Mouse (Mus musculus) CH12.LX (cell line): ENCODE results near the gene Slc7a11. TPM values are rescaled to one million over a fixed set of nuclear protein-coding genes. Genes with fewer than 3 reads are reported as not detected.

Source experiments
- DNase-seq: peaks from one replicate; pipeline ENCODE4 v3.0.0-alpha.2; 2013; ENCODE audit errors: extremely low read depth
- H3K27ac ChIP-seq: 2 replicates; pipeline ENCODE4 v1.5.1; 2012; ENCODE audit warnings: low read depth, mild to moderate bottlenecking, control low read depth, moderate library complexity; ENCODE audit not compliant: insufficient read depth
- H3K27me3 ChIP-seq: replicated peaks from 2 replicates; pipeline ENCODE3; 2012; ENCODE audit warnings: inconsistent platforms
- H3K36me3 ChIP-seq, 2 experiments: replicated peaks in 1 of 2; 2 replicates each; pipeline versions ENCODE3 to v1.6.1; 2012; ENCODE audit warnings: inconsistent platforms in 1 of 2, low read length in 1 of 2, mild to moderate bottlenecking in 1 of 2, mixed read lengths in 1 of 2, moderate library complexity in 1 of 2; ENCODE audit not compliant: control insufficient read depth in 1 of 2, insufficient read depth in 1 of 2
- H3K4me1 ChIP-seq, 2 experiments: 2 replicates each; pipeline ENCODE4 v1.6.1; 2012; ENCODE audit warnings: inconsistent platforms in 1 of 2, moderate library complexity in 1 of 2; ENCODE audit not compliant: insufficient read depth in 2 of 2, control insufficient read depth in 1 of 2
- H3K4me2 ChIP-seq: 2 replicates; pipeline ENCODE4 v1.6.1; 2012; ENCODE audit warnings: low read depth, mild to moderate bottlenecking, control low read depth; ENCODE audit not compliant: poor library complexity, insufficient read depth, severe bottlenecking
- H3K4me3 ChIP-seq, 3 experiments: fragments of 150-350 bp in 1 of 3; sonication (generic) in 1 of 3; replicated peaks in 1 of 3; 2 replicates each; pipeline versions ENCODE3 to v1.5.1; 2011 to 2012; ENCODE audit warnings: low read depth in 2 of 3, low read length in 2 of 3, mild to moderate bottlenecking in 2 of 3, moderate library complexity in 2 of 3, control low read depth in 1 of 3, improper control_type of control experiment in 1 of 3, inconsistent platforms in 1 of 3, mixed read lengths in 1 of 3; ENCODE audit not compliant: poor library complexity in 1 of 3
- H3K79me2 ChIP-seq: replicated peaks from 2 replicates; pipeline ENCODE4 v1.6.1; 2012; ENCODE audit warnings: mild to moderate bottlenecking, moderate library complexity; ENCODE audit not compliant: control insufficient read depth, poor library complexity, insufficient read depth, severe bottlenecking; ENCODE audit errors: extremely low read depth
- H3K9ac ChIP-seq: 2 replicates; pipeline ENCODE4 v1.6.1; 2012; ENCODE audit warnings: low read depth, mild to moderate bottlenecking, control low read depth, moderate library complexity; ENCODE audit not compliant: insufficient read depth
- H3K9me3 ChIP-seq: replicated peaks from 2 replicates; pipeline ENCODE3; 2012; ENCODE audit warnings: low read length, inconsistent platforms, mixed read lengths
- CHD2 ChIP-seq: IDR thresholded peaks from 2 replicates; pipeline ENCODE4 v1.6.1; 2011; ENCODE audit warnings: low read length, improper control_type of control experiment
- E2F4 ChIP-seq: IDR thresholded peaks from 2 replicates; pipeline ENCODE4 v1.6.1; 2011; ENCODE audit warnings: low read depth, low read length, improper control_type of control experiment; ENCODE audit not compliant: insufficient replicate concordance
- EP300 ChIP-seq: IDR thresholded peaks from 2 replicates; pipeline ENCODE4 v1.6.1; 2011; ENCODE audit warnings: low read length, improper control_type of control experiment
- GABPA ChIP-seq: IDR thresholded peaks from 2 replicates; pipeline ENCODE4 v1.6.1; 2012; ENCODE audit warnings: low read depth, low read length, improper control_type of control experiment, inconsistent platforms; ENCODE audit not compliant: insufficient replicate concordance
- HCFC1 ChIP-seq: IDR thresholded peaks from 2 replicates; pipeline ENCODE4 v1.6.1; 2012; ENCODE audit warnings: low read depth, mild to moderate bottlenecking, inconsistent platforms, low read length, improper control_type of control experiment
- IRF4 ChIP-seq: IDR thresholded peaks from 2 replicates; pipeline ENCODE4 v1.6.1; 2014; ENCODE audit warnings: low read depth, mild to moderate bottlenecking, inconsistent platforms, low read length, improper control_type of control experiment
- JUN ChIP-seq: IDR thresholded peaks from 2 replicates; pipeline ENCODE4 v1.6.1; 2011; ENCODE audit warnings: low read depth, mild to moderate bottlenecking, low read length, improper control_type of control experiment, moderate library complexity; ENCODE audit not compliant: insufficient read depth
- MAX ChIP-seq: IDR thresholded peaks from 2 replicates; pipeline ENCODE4 v1.6.1; 2011; ENCODE audit warnings: low read length, improper control_type of control experiment
- MAZ ChIP-seq: IDR thresholded peaks from 2 replicates; pipeline ENCODE4 v1.6.1; 2012; ENCODE audit warnings: low read depth, mild to moderate bottlenecking, inconsistent platforms, low read length, improper control_type of control experiment, moderate library complexity
- MEF2A ChIP-seq: IDR thresholded peaks from 2 replicates; pipeline ENCODE4 v1.6.1; 2014; ENCODE audit warnings: low read depth, mild to moderate bottlenecking, inconsistent platforms, low read length, improper control_type of control experiment, borderline replicate concordance
- NELFE ChIP-seq: IDR thresholded peaks from 2 replicates; pipeline ENCODE4 v1.6.1; 2011; ENCODE audit warnings: low read depth, low read length, improper control_type of control experiment
- NRF1 ChIP-seq: IDR thresholded peaks from 2 replicates; pipeline ENCODE4 v1.6.1; 2014; ENCODE audit warnings: low read depth, mild to moderate bottlenecking, inconsistent platforms, low read length, improper control_type of control experiment, moderate library complexity
- PAX5 ChIP-seq: IDR thresholded peaks from 2 replicates; pipeline ENCODE4 v1.6.1; 2012; ENCODE audit warnings: low read length, inconsistent platforms, mixed read lengths
- POLR2A ChIP-seq: IDR thresholded peaks from 2 replicates; pipeline ENCODE4 v1.6.1; 2011; ENCODE audit warnings: low read depth, mild to moderate bottlenecking, improper control_type of control experiment, low read length
- SIN3A ChIP-seq: IDR thresholded peaks from 2 replicates; pipeline ENCODE4 v1.6.1; 2012; ENCODE audit warnings: low read length, improper control_type of control experiment, inconsistent platforms
- SMC3 ChIP-seq: IDR thresholded peaks from 2 replicates; pipeline ENCODE4 v1.6.1; 2011; ENCODE audit warnings: low read depth, low read length, improper control_type of control experiment
- TCF12 ChIP-seq: IDR thresholded peaks from 2 replicates; pipeline ENCODE4 v1.6.1; 2014; ENCODE audit warnings: low read depth, mild to moderate bottlenecking, inconsistent platforms, low read length, improper control_type of control experiment
- USF2 ChIP-seq: conservative IDR thresholded peaks from 2 replicates; pipeline ENCODE4 v1.6.1; 2011; ENCODE audit warnings: low read depth, low read length, improper control_type of control experiment
- ZC3H11A ChIP-seq: IDR thresholded peaks from 2 replicates; pipeline ENCODE4 v1.6.1; 2012; ENCODE audit warnings: low read depth, mild to moderate bottlenecking, inconsistent platforms, low read length, improper control_type of control experiment
- ZKSCAN1 ChIP-seq: IDR thresholded peaks from 2 replicates; pipeline ENCODE4 v1.6.1; 2012; ENCODE audit warnings: low read depth, inconsistent platforms, low read length, improper control_type of control experiment, borderline replicate concordance
- ZNF384 ChIP-seq: IDR thresholded peaks from 2 replicates; pipeline ENCODE4 v1.6.1; 2012; ENCODE audit warnings: low read depth, low read length, improper control_type of control experiment, inconsistent platforms
- dilution Hi-C: fragments of 300-500 bp; cut with MboI; formaldehyde crosslinking; loops from 2 replicates; pipeline ENCODE4 v1.14.3; 2020; ENCODE audit warnings: low sequenced_read_pairs; ENCODE audit not compliant: extremely low pct_unique_long_range_greater_than_20kb, extremely low pct_ligation_motif_present
- in situ Hi-C: fragments of 300-500 bp; cut with MboI; formaldehyde crosslinking; loops from 3 replicates; pipeline ENCODE4 v1.14.3; 2019; ENCODE audit warnings: low sequenced_read_pairs, low pct_ligation_motif_present, low pct_unique_long_range_greater_than_20kb, mixed read lengths
- polyA plus RNA-seq: library from polyadenylated mRNA; unstranded; fragments of >175 nt; gene quantifications from 2 replicates; pipeline ENCODE4 v1.2.1, GENCODE M21; 2012; ENCODE audit warnings: low read depth; ENCODE audit not compliant: insufficient read length
- total RNA-seq, 2 experiments: library from RNA; depleted of rRNA; stranded (reverse); fragments of 300-350 nt in 1 of 2; fragments of >200 nt in 1 of 2; gene quantifications; 2 replicates each; pipeline ENCODE4 v1.2.3; 2012 to 2014

Gene Slc7a11
- total and polyA plus RNA-seq, 3 experiments = 0.13 to 0.37 TPM; not detected in 1

GRCm38 (mm10) chr3:50379942-50380341 is 63.5 kb downstream of the Slc7a11 start:
- no peak overlapping the region for H3K4me3 ChIP-seq
- H3K27me3 ChIP-seq = no peaks in the 10 kb centered on the region
- no peak overlapping the region for H3K9ac ChIP-seq
- dilution Hi-C loops = no loop called here
- H3K79me2 ChIP-seq = no peaks in the 10 kb centered on the region
- in situ Hi-C loops = no loop called here
- H3K27ac ChIP-seq = no peak overlapping the region
- TF ChIP-seq HCFC1 (no peak), ZKSCAN1 (no peak), MAZ (no peak), POLR2A (no peak), USF2 (no peak), PAX5 (no peak), NELFE (no peak), IRF4 (no peak), MEF2A (no peak), ZNF384 (no peak), CHD2 (no peak), NRF1 (no peak), GABPA (no peak), ZC3H11A (no peak), TCF12 (no peak), E2F4 (no peak), EP300 (no peak), SIN3A (no peak), SMC3 (no peak), JUN (no peak)
- H3K4me2 ChIP-seq = no peak overlapping the region
- H3K36me3 ChIP-seq = no peaks in the 10 kb centered on the region
- H3K4me1 ChIP-seq = no peaks in the 10 kb centered on the region
- H3K9me3 ChIP-seq = peaks cover 65% of the 10 kb centered on the region
- no peak for DNase-seq

- no peak overlapping the region for H3K9ac ChIP-seq
- no peak overlapping the region for H3K4me3 ChIP-seq
- H3K27me3 ChIP-seq = no peaks in the 10 kb centered on the region
- no peak for TF ChIP-seq EP300
- TF ChIP-seq MAX = no peak
- TF ChIP-seq USF2 = no peak
- TF ChIP-seq GABPA = no peak
- no peak for TF ChIP-seq IRF4
- no peaks in the 10 kb centered on the region for H3K4me1 ChIP-seq
- H3K79me2 ChIP-seq = no peaks in the 10 kb centered on the region
- peaks cover 54% of the 10 kb centered on the region for H3K9me3 ChIP-seq
- in situ Hi-C loops = no loop called here
- DNase-seq = no peak
- H3K27ac ChIP-seq = no peak overlapping the region
- dilution Hi-C loops = no loop called here
- no peak overlapping the region for H3K4me2 ChIP-seq
- no peaks in the 10 kb centered on the region for H3K36me3 ChIP-seq
These were observed 67.9 kb downstream of the Slc7a11 start for GRCm38 (mm10) chr3:50375477-50375876.
